Mouse (Mus musculus) kidney, adult 2 months (tissue): Measurements from ENCODE around the gene Foxp2.

Experiments
- CTCF ChIP-seq: fragments of 200-500 bp; conservative IDR thresholded peaks from 2 replicates; pipeline ENCODE4 v1.5.1; 2011; ENCODE audit warnings: low read depth, mild to moderate bottlenecking, control low read depth, low read length, moderate library complexity, mixed read lengths; ENCODE audit not compliant: insufficient read depth, insufficient read length
- POLR2A ChIP-seq: fragments of 200-500 bp; IDR thresholded peaks from one replicate; pipeline ENCODE4 v1.6.1; 2011; ENCODE audit warnings: low read depth, low read length, control low read depth

GRCm38 (mm10) chr6:14903271-14903965, 2.3 kb downstream of the Foxp2 start:
- TF ChIP-seq CTCF (no peak), POLR2A (no peak)
